Mouse (Mus musculus) brain, embryonic 14.5 days (tissue): ENCODE measurements around the gene Gpr1. TPM values are rescaled to one million over a fixed set of nuclear protein-coding genes. Genes with fewer than 3 reads are reported as not detected.
"Not testable (repeated sequence)": the region's sequence is repeated elsewhere in the genome, so short reads cannot be mapped to it uniquely, and the experiment has no call there.

Experiments used
- DNase-seq: peaks from one replicate; pipeline ENCODE4 v3.0.0-alpha.2; 2011; ENCODE audit warnings: low read depth
- CTCF ChIP-seq: fragments of 200-500 bp; IDR thresholded peaks from 2 replicates; pipeline ENCODE4 v1.5.1; 2012; ENCODE audit warnings: inconsistent platforms, mild to moderate bottlenecking, moderate library complexity, borderline replicate concordance; ENCODE audit not compliant: insufficient read depth, insufficient read length; ENCODE audit errors: extremely low read depth
- POLR2A ChIP-seq: fragments of 200-500 bp; IDR thresholded peaks from 2 replicates; pipeline ENCODE4 v1.6.1; 2012; ENCODE audit warnings: mild to moderate bottlenecking, inconsistent platforms, borderline replicate concordance; ENCODE audit not compliant: poor library complexity, insufficient read depth, insufficient read length, severe bottlenecking; ENCODE audit errors: extremely low read depth
- polyA plus RNA-seq: library from polyadenylated mRNA; depleted of rRNA; stranded (reverse); fragments of >200 nt; gene quantifications from 2 replicates; pipeline ENCODE4 v1.2.3, GENCODE M21; 2012; rRNA removed

The Gpr1 gene
- polyA plus RNA-seq, 1 experiment = 0.45 TPM

GRCm38 (mm10) chr1:63168638-63169037 is 45.7 kb downstream of the Gpr1 start:
- no peak for DNase-seq
- no peak for TF ChIP-seq POLR2A
- TF ChIP-seq CTCF = no peak

GRCm38 (mm10) chr1:63140231-63140630 is 74.1 kb downstream of the Gpr1 start:
- TF ChIP-seq CTCF (no peak), POLR2A (no peak)
- DNase-seq = no peak

- DNase-seq = not testable (repeated sequence)
These were observed 75.8 kb downstream of the Gpr1 start for GRCm38 (mm10) chr1:63138586-63138985.

- DNase-seq = no peak
- TF ChIP-seq CTCF (no peak), POLR2A (no peak)
These were observed 76.4 kb downstream of the Gpr1 start for GRCm38 (mm10) chr1:63137971-63138370.

GRCm38 (mm10) chr1:63134530-63134929 is 79.8 kb downstream of the Gpr1 start:
- TF ChIP-seq CTCF (no peak), POLR2A (no peak)
- DNase-seq = no peak

Other genes starting within 250 kb of the Gpr1 start
- 10.2 and 12.9 TPM in 2 replicates for gene Ino80d, start 99.9 kb downstream of the Gpr1 start, polyA plus RNA-seq
- 438 and 493 TPM in 2 replicates for gene Eef1b2, start 37.7 kb downstream of the Gpr1 start, polyA plus RNA-seq
- gene Ndufs1, start 37.7 kb downstream of the Gpr1 start, polyA plus RNA-seq = 87.9 and 93.3 TPM in 2 replicates
- 12.8 and 19.0 TPM in 2 replicates for gene Zdbf2, start 58.7 kb upstream of the Gpr1 start, polyA plus RNA-seq
- 23.6 and 29.4 TPM in 2 replicates for gene Adam23, start 231.3 kb upstream of the Gpr1 start, polyA plus RNA-seq